Mouse (Mus musculus) embryonic facial prominence, embryonic 14.5 days (tissue): ENCODE measurements at regions not wholly inside any gene's neighbourhood (a gene's known extent, or its start where the extent isn't known, plus 50 kb on each side); places are given as distances from the start of the nearest gene placed in this dataset.
"Not testable (repeated sequence)": the region's sequence is repeated elsewhere in the genome, so short reads cannot be mapped to it uniquely, and the experiment has no call there.

Experiments used
- ATAC-seq: fragments of 200-750 bp; cut with Nextera tagmentation; 2 replicates; pipeline ENCODE4 v1.8.0; 2017; ENCODE audit warnings: low read depth, moderate number of reproducible peaks, moderate TSS enrichment
- DNase-seq: peaks from one replicate; pipeline ENCODE4 v3.0.0-alpha.2; 2015; ENCODE audit warnings: low spot score
- H3K27ac ChIP-seq: fragments of 300-500 bp; sonication (generic); replicated peaks from 2 replicates; pipeline ENCODE4 v1.5.1; 2014; ENCODE audit warnings: low read depth, mild to moderate bottlenecking, low read length, moderate library complexity
- H3K27me3 ChIP-seq: fragments of 300-500 bp; sonication (generic); replicated peaks from 2 replicates; pipeline ENCODE4 v1.6.1; 2014; ENCODE audit warnings: low read length; ENCODE audit not compliant: control insufficient read depth, insufficient read depth
- H3K36me3 ChIP-seq: fragments of 300-500 bp; sonication (generic); 2 replicates; pipeline ENCODE4 v1.6.1; 2014; ENCODE audit warnings: low read length, mixed read lengths; ENCODE audit not compliant: control insufficient read depth, insufficient read depth
- H3K4me1 ChIP-seq: fragments of 300-500 bp; sonication (generic); 2 replicates; pipeline ENCODE4 v1.6.1; 2014; ENCODE audit warnings: antibody characterized with exemption, low read length; ENCODE audit not compliant: control insufficient read depth, insufficient read depth
- H3K4me2 ChIP-seq: fragments of 300-500 bp; sonication (generic); 2 replicates; pipeline ENCODE4 v1.6.1; 2014; ENCODE audit warnings: low read depth, mild to moderate bottlenecking, low read length, moderate library complexity, mixed read lengths
- H3K4me3 ChIP-seq: fragments of 300-500 bp; sonication (generic); 2 replicates; pipeline ENCODE4 v1.5.1; 2014; ENCODE audit warnings: low read depth, mild to moderate bottlenecking, low read length
- H3K9ac ChIP-seq: fragments of 300-500 bp; sonication (generic); 2 replicates; pipeline ENCODE4 v1.6.1; 2014; ENCODE audit warnings: low read depth, mild to moderate bottlenecking, low read length, moderate library complexity, mixed read lengths
- H3K9me3 ChIP-seq: fragments of 300-500 bp; sonication (generic); 2 replicates; pipeline ENCODE4 v1.6.1; 2016; ENCODE audit warnings: low read length; ENCODE audit not compliant: control insufficient read depth
- WGBS: fragments of 180-500 bp; shearing (Covaris S2); extraction: QIAGEN DNeasy Blood & Tissue Kit; methylation state at CpG from one replicate; pipeline ENCODE4 v1.1.7; 2014; 5-methylcytosine and 5-hydroxymethylcytosine counted together

GRCm38 (mm10) chr1:18058211-18058971 lies 87.3 kb downstream of the Crisp4 start:
- ATAC-seq (peak; percentile 81), DNase-seq (peak; percentile 45)
- H3K9me3 ChIP-seq = no peaks in the 10 kb centered on the region
- peak overlapping the region; percentile 62 for H3K4me3 ChIP-seq
- peak overlapping the region; percentile 99 for H3K4me2 ChIP-seq
- under 1% methylated on average over 54 of the region's 77 CpGs for WGBS
- no peak overlapping the region for H3K27ac ChIP-seq
- no peaks in the 10 kb centered on the region for H3K36me3 ChIP-seq
- H3K9ac ChIP-seq = peak overlapping the region; percentile 66
- H3K27me3 ChIP-seq = peaks cover 34% of the 10 kb centered on the region
- H3K4me1 ChIP-seq = 0 out of 2 replicates have a peak, but pooled peaks cover 5% of the 10 kb centered on the region

- Histone ChIP-seq H3K9me3 (no peaks in the 10 kb centered on the region), H3K36me3 (no peaks in the 10 kb centered on the region), H3K27ac (no peak overlapping the region), H3K4me1 (0 out of 2 replicates have a peak, but pooled peaks cover 5% of the 10 kb centered on the region), H3K4me3 (peak overlapping the region; percentile 62), H3K27me3 (peaks cover 34% of the 10 kb centered on the region), H3K4me2 (peak overlapping the region; percentile 99), H3K9ac (peak overlapping the region; percentile 66)
- WGBS = 1% methylated on average over 15 of the region's 26 CpGs
- ATAC-seq (no peak), DNase-seq (peak; percentile 7)
These were observed 88.0 kb downstream of the Crisp4 start for GRCm38 (mm10) chr1:18057646-18058210.

- Histone ChIP-seq H3K4me2 (peak overlapping the region; percentile 99), H3K4me3 (peak overlapping the region; percentile 62)
- DNase-seq = not testable (repeated sequence)
These were observed 88.7 kb downstream of the Crisp4 start for GRCm38 (mm10) chr1:18057003-18057402.

GRCm38 (mm10) chr1:18030226-18030625 lies 115.5 kb downstream of the Crisp4 start:
- Histone ChIP-seq H3K9ac (no peak overlapping the region), H3K4me3 (no peak overlapping the region), H3K9me3 (no peaks in the 10 kb centered on the region), H3K4me2 (no peak overlapping the region), H3K4me1 (no peaks in the 10 kb centered on the region), H3K27ac (no peak overlapping the region), H3K27me3 (no peaks in the 10 kb centered on the region), H3K36me3 (no peaks in the 10 kb centered on the region)
- no peak for DNase-seq
- 56% methylated on average over 3 of the region's 3 CpGs for WGBS
- ATAC-seq = no peak

More at GRCm38 (mm10) chr1:18057003-18057402, 88.7 kb downstream of the Crisp4 start:
- not testable (repeated sequence) for H3K9ac ChIP-seq, H3K9me3 ChIP-seq, H3K4me1 ChIP-seq, H3K27ac ChIP-seq, ATAC-seq, H3K36me3 ChIP-seq
- H3K27me3 ChIP-seq = peaks cover 34% of the 10 kb centered on the region
- WGBS = 11% methylated on average over 11 of the region's 11 CpGs

- not testable (repeated sequence) for H3K27ac ChIP-seq, H3K4me3 ChIP-seq, H3K4me2 ChIP-seq, H3K27me3 ChIP-seq, H3K36me3 ChIP-seq, H3K9me3 ChIP-seq, H3K4me1 ChIP-seq, H3K9ac ChIP-seq, ATAC-seq
- peak; percentile 46 for DNase-seq
These were observed 132.8 kb downstream of the Crisp4 start for GRCm38 (mm10) chr1:18012941-18013340.

GRCm38 (mm10) chr1:17980604-17981003 lies 165.1 kb downstream of the Crisp4 start:
- Histone ChIP-seq H3K4me2 (no peak overlapping the region), H3K4me3 (no peak overlapping the region), H3K9me3 (no peaks in the 10 kb centered on the region), H3K9ac (no peak overlapping the region), H3K36me3 (no peaks in the 10 kb centered on the region), H3K4me1 (no peaks in the 10 kb centered on the region), H3K27ac (no peak overlapping the region), H3K27me3 (no peaks in the 10 kb centered on the region)
- DNase-seq (peak; percentile 79), ATAC-seq (no peak)
- WGBS = 7% methylated on average over 3 of the region's 3 CpGs

- DNase-seq (no peak), ATAC-seq (no peak)
- no peaks in the 10 kb centered on the region for H3K36me3 ChIP-seq
- H3K4me3 ChIP-seq = no peak overlapping the region
- H3K4me2 ChIP-seq = no peak overlapping the region
- no peaks in the 10 kb centered on the region for H3K4me1 ChIP-seq
- no peaks in the 10 kb centered on the region for H3K9me3 ChIP-seq
- no peak overlapping the region for H3K9ac ChIP-seq
- 72% methylated on average over 2 of the region's 2 CpGs for WGBS
- H3K27me3 ChIP-seq = no peaks in the 10 kb centered on the region
- no peak overlapping the region for H3K27ac ChIP-seq
These were observed 167.6 kb downstream of the Crisp4 start for GRCm38 (mm10) chr1:17978086-17978485.

- WGBS = 96% methylated on average over 15 of the region's 21 CpGs
- not testable (repeated sequence) for H3K27me3 ChIP-seq, DNase-seq, ATAC-seq, H3K4me3 ChIP-seq, H3K9me3 ChIP-seq, H3K9ac ChIP-seq, H3K27ac ChIP-seq, H3K4me1 ChIP-seq, H3K4me2 ChIP-seq, H3K36me3 ChIP-seq
These were observed 188.8 kb downstream of the Crisp4 start for GRCm38 (mm10) chr1:17956881-17957280.
